Mouse (Mus musculus) liver, adult 2 months (tissue): Measurements from ENCODE around the gene Stip1. TPM values are rescaled to one million over a fixed set of nuclear protein-coding genes. Genes with fewer than 3 reads are reported as not detected.

Experiments
- DNase-seq: peaks from one replicate; pipeline ENCODE4 v3.0.0-alpha.2; 2011; ENCODE audit warnings: low read depth, low spot score; ENCODE audit errors: extremely low read depth
- H3K27ac ChIP-seq: fragments of 200-500 bp; replicated peaks from 2 replicates; pipeline ENCODE4 v1.5.1; 2012; ENCODE audit warnings: low read depth, mild to moderate bottlenecking, control low read depth, inconsistent platforms, low read length; ENCODE audit not compliant: insufficient read depth
- H3K27me3 ChIP-seq: fragments of 200-500 bp; 2 replicates; pipeline ENCODE4 v1.6.1; 2012; ENCODE audit warnings: mild to moderate bottlenecking, moderate library complexity, low read length, inconsistent platforms; ENCODE audit not compliant: control insufficient read depth, insufficient read depth
- H3K36me3 ChIP-seq: fragments of 200-500 bp; 2 replicates; pipeline ENCODE4 v1.6.1; 2012; ENCODE audit warnings: low read length, inconsistent platforms; ENCODE audit not compliant: control insufficient read depth, insufficient read depth
- H3K4me1 ChIP-seq: fragments of 200-500 bp; 2 replicates; pipeline ENCODE4 v1.6.1; 2011; ENCODE audit warnings: low read length; ENCODE audit not compliant: control insufficient read depth, insufficient read depth
- H3K4me3 ChIP-seq: fragments of 200-500 bp; 2 replicates; pipeline ENCODE4 v1.5.1; 2011; ENCODE audit warnings: low read depth, mild to moderate bottlenecking, control low read depth, low read length, moderate library complexity; ENCODE audit not compliant: insufficient read depth
- H3K79me2 ChIP-seq: fragments of 200-500 bp; 2 replicates; pipeline ENCODE4 v1.6.1; 2012; ENCODE audit warnings: inconsistent platforms, mild to moderate bottlenecking, low read length, moderate library complexity; ENCODE audit not compliant: control insufficient read depth, insufficient read depth
- H3K9ac ChIP-seq: fragments of 200-500 bp; 2 replicates; pipeline ENCODE4 v1.6.1; 2012; ENCODE audit warnings: low read depth, mild to moderate bottlenecking, control low read depth, inconsistent platforms, low read length
- CTCF ChIP-seq: fragments of 200-500 bp; IDR thresholded peaks from 2 replicates; pipeline ENCODE4 v1.5.1; 2011; ENCODE audit warnings: low read depth, low read length, control low read depth
- POLR2A ChIP-seq: fragments of 200-500 bp; IDR thresholded peaks from 2 replicates; pipeline ENCODE4 v1.6.1; 2011; ENCODE audit warnings: low read length, control low read depth; ENCODE audit not compliant: insufficient read depth; ENCODE audit errors: extremely low read depth
- WGBS: fragments of 180-500 bp; shearing (Covaris S2); methylation state at CpG from one replicate; pipeline ENCODE4 v1.1.7; 2018; 5-methylcytosine and 5-hydroxymethylcytosine counted together
- polyA plus RNA-seq: library from polyadenylated mRNA; depleted of rRNA; stranded (reverse); fragments of >200 nt; gene quantifications from 2 replicates; pipeline ENCODE4 v1.2.3, GENCODE M21; 2012
- total RNA-seq: library from RNA; depleted of rRNA; stranded (reverse); fragments of >200 nt; gene quantifications from 2 replicates; pipeline ENCODE4 v1.2.3, GENCODE M21; 2014

The Stip1 gene
- total and polyA plus RNA-seq, 2 experiments = 32.3 to 44.9 TPM

GRCm38 (mm10) chr19:7044706-7045105 lies 4.9 kb upstream of the Stip1 start:
- Histone ChIP-seq H3K36me3 (no peaks in the 10 kb centered on the region), H3K9ac (no peak overlapping the region), H3K27me3 (no peaks in the 10 kb centered on the region), H3K4me3 (no peak overlapping the region), H3K4me1 (peaks cover 4% of the 10 kb centered on the region; the same call in 1 of the 2 replicates), H3K79me2 (no peaks in the 10 kb centered on the region), H3K27ac (no peak overlapping the region)
- WGBS = 82% methylated on average over 4 of the region's 4 CpGs
- TF ChIP-seq POLR2A (no peak), CTCF (no peak)
- DNase-seq = no peak

GRCm38 (mm10) chr19:7044279-7044678 lies 4.5 kb upstream of the Stip1 start:
- Histone ChIP-seq H3K27ac (no peak overlapping the region), H3K4me3 (no peak overlapping the region), H3K9ac (no peak overlapping the region), H3K27me3 (no peaks in the 10 kb centered on the region), H3K79me2 (peaks cover 2% of the 10 kb centered on the region; the same call in 1 of the 2 replicates), H3K36me3 (no peaks in the 10 kb centered on the region), H3K4me1 (peaks cover 4% of the 10 kb centered on the region; the same call in 1 of the 2 replicates)
- no peak for DNase-seq
- TF ChIP-seq CTCF (no peak), POLR2A (no peak)
- 73% methylated on average over 4 of the region's 4 CpGs for WGBS

- WGBS = 43% methylated on average over 2 of the region's 2 CpGs
- DNase-seq = no peak
- H3K4me1 ChIP-seq = peaks cover 13% of the 10 kb centered on the region
- no peak overlapping the region for H3K4me3 ChIP-seq
- no peaks in the 10 kb centered on the region for H3K27me3 ChIP-seq
- no peak for TF ChIP-seq CTCF
- no peak for TF ChIP-seq POLR2A
- peaks cover 11% of the 10 kb centered on the region; the same call in 1 of the 2 replicates for H3K79me2 ChIP-seq
- no peaks in the 10 kb centered on the region for H3K36me3 ChIP-seq
- H3K9ac ChIP-seq = no peak overlapping the region
- no peak overlapping the region for H3K27ac ChIP-seq
These were observed 1.4 kb upstream of the Stip1 start for GRCm38 (mm10) chr19:7041171-7041570.

GRCm38 (mm10) chr19:7040637-7041130 lies 917 bp upstream of the Stip1 start:
- no peaks in the 10 kb centered on the region for H3K27me3 ChIP-seq
- peak; percentile 33 for DNase-seq
- no peaks in the 10 kb centered on the region for H3K36me3 ChIP-seq
- peak overlapping the region; percentile 81 for H3K27ac ChIP-seq
- 23% methylated on average over 13 of the region's 13 CpGs for WGBS
- H3K4me1 ChIP-seq = peaks cover 13% of the 10 kb centered on the region
- H3K79me2 ChIP-seq = peaks cover 11% of the 10 kb centered on the region; the same call in 1 of the 2 replicates
- H3K4me3 ChIP-seq = peak overlapping the region; percentile 57
- peak overlapping the region; percentile 73 for H3K9ac ChIP-seq
- TF ChIP-seq CTCF (no peak), POLR2A (no peak)

- Histone ChIP-seq H3K27ac (peak overlapping the region; percentile 33), H3K4me1 (peaks cover 13% of the 10 kb centered on the region), H3K36me3 (peaks cover 6% of the 10 kb centered on the region), H3K79me2 (peaks cover 11% of the 10 kb centered on the region; the same call in 1 of the 2 replicates), H3K9ac (peak overlapping the region; percentile 88), H3K27me3 (no peaks in the 10 kb centered on the region), H3K4me3 (peak overlapping the region; percentile 84)
- DNase-seq = peak; percentile 28
- 1% methylated on average over 35 of the region's 35 CpGs for WGBS
- no peak for TF ChIP-seq POLR2A
- TF ChIP-seq CTCF = no peak
These were observed 563 bp downstream of the Stip1 start for GRCm38 (mm10) chr19:7039088-7039720.

- no peak overlapping the region for H3K4me3 ChIP-seq
- H3K27me3 ChIP-seq = no peaks in the 10 kb centered on the region
- peaks cover 46% of the 10 kb centered on the region for H3K36me3 ChIP-seq
- H3K4me1 ChIP-seq = peaks cover 8% of the 10 kb centered on the region
- no peak for DNase-seq
- WGBS = 87% methylated on average over 5 of the region's 5 CpGs
- no peak overlapping the region for H3K27ac ChIP-seq
- TF ChIP-seq POLR2A (no peak), CTCF (no peak)
- H3K79me2 ChIP-seq = peaks cover 6% of the 10 kb centered on the region; the same call in 1 of the 2 replicates
- H3K9ac ChIP-seq = no peak overlapping the region
These were observed 5.8 kb downstream of the Stip1 start for GRCm38 (mm10) chr19:7034006-7034405.
